Mouse (Mus musculus) adrenal gland, postnatal 25 days (tissue): ENCODE data around the gene Snap47. TPM values are rescaled to one million over a fixed set of nuclear protein-coding genes. Genes with fewer than 3 reads are reported as not detected.
"Not testable (repeated sequence)": the region's sequence is repeated elsewhere in the genome, so short reads cannot be mapped to it uniquely, and the experiment has no call there.

ENCODE experiments used
- DNase-seq: peaks from one replicate; pipeline ENCODE4 v3.0.0; 2021; ENCODE audit warnings: mixed read lengths
- total RNA-seq: library from RNA; stranded (reverse); gene quantifications from 2 replicates; pipeline ENCODE4 v1.2.3, GENCODE M21; 2021

Gene Snap47
- total RNA-seq, 1 experiment from 2014 or later: 87.8 TPM

- not testable (repeated sequence) for DNase-seq
Observed at GRCm38 (mm10) chr11:59367955-59368354, 83.0 kb downstream of the Snap47 start.

GRCm38 (mm10) chr11:59366633-59367032 is 84.4 kb downstream of the Snap47 start:
- no peak for DNase-seq

- DNase-seq: no peak
Observed at GRCm38 (mm10) chr11:59366031-59366430, 85.0 kb downstream of the Snap47 start.

- no peak for DNase-seq
Observed at GRCm38 (mm10) chr11:59364417-59364816, 86.6 kb downstream of the Snap47 start.

GRCm38 (mm10) chr11:59364007-59364406 is 87.0 kb downstream of the Snap47 start:
- DNase-seq: no peak

- no peak for DNase-seq
Observed at GRCm38 (mm10) chr11:59361291-59361690, 89.7 kb downstream of the Snap47 start.

Other genes starting within 250 kb of the Snap47 start
- gene Mrpl55, start 248.7 kb downstream of the Snap47 start, total RNA-seq: 42.3 and 52.6 TPM in 2 replicates
- 32.4 and 36.6 TPM in 2 replicates for gene 2310033P09Rik, start 242.9 kb downstream of the Snap47 start, total RNA-seq
- gene Arf1, start 222.9 kb downstream of the Snap47 start, total RNA-seq: 405 and 412 TPM in 2 replicates
- gene Wnt3a, start 160.4 kb downstream of the Snap47 start, total RNA-seq: not detected in 2 replicates
- gene Wnt9a, start 144.3 kb downstream of the Snap47 start, total RNA-seq: 1.00 and 1.1 TPM in 2 replicates
- gene Prss38, start 75.5 kb downstream of the Snap47 start, total RNA-seq: not detected in 2 replicates
- 10.4 and 11.4 TPM in 2 replicates for gene Jmjd4, start 1.1 kb downstream of the Snap47 start, total RNA-seq
- 4.6 and 5.9 TPM in 2 replicates for gene Zfp867, start 21.3 kb upstream of the Snap47 start, total RNA-seq
- 18.8 and 23.9 TPM in 2 replicates for gene Zkscan17, start 75.6 kb upstream of the Snap47 start, total RNA-seq
- 0.48 and 0.55 TPM in 2 replicates for gene Nlrp3, start 90.4 kb upstream of the Snap47 start, total RNA-seq
- not detected in 2 replicates for gene Olfr222, start 125.0 kb upstream of the Snap47 start, total RNA-seq
- not detected in 2 replicates for gene Olfr223, start 142.1 kb upstream of the Snap47 start, total RNA-seq
- gene Mprip, start 210.1 kb upstream of the Snap47 start, total RNA-seq: 224 and 228 TPM in 2 replicates